Mouse (Mus musculus) myocyte (in vitro differentiated cells): ENCODE data around the gene Ctdnep1. TPM values are rescaled to one million over a fixed set of nuclear protein-coding genes. Genes with fewer than 3 reads are reported as not detected.
"Not testable (repeated sequence)": the region's sequence is repeated elsewhere in the genome, so short reads cannot be mapped to it uniquely, and the experiment has no call there.

Source experiments
- H3K27me3 ChIP-seq: one replicate; pipeline ENCODE4 v1.6.1; 2011; ENCODE audit not compliant: control insufficient read depth, insufficient read depth, insufficient read length
- H3K36me3 ChIP-seq: one replicate; pipeline ENCODE4 v1.6.1; 2011; ENCODE audit not compliant: control insufficient read depth, insufficient read depth
- H3K4me2 ChIP-seq: one replicate; pipeline ENCODE4 v1.6.1; 2011; ENCODE audit warnings: low read depth, control low read depth
- H3K4me3 ChIP-seq: one replicate; pipeline ENCODE4 v1.5.1; 2011; ENCODE audit warnings: mild to moderate bottlenecking, control low read depth, moderate library complexity
- H3K79me2 ChIP-seq: one replicate; pipeline ENCODE4 v1.6.1; 2011; ENCODE audit not compliant: control insufficient read depth, insufficient read depth
- H3ac ChIP-seq: one replicate; pipeline ENCODE4 v1.6.1; 2011; ENCODE audit not compliant: control insufficient read depth, insufficient read length
- CEBPB ChIP-seq: IDR thresholded peaks from 2 replicates; pipeline ENCODE4 v1.6.1; 2011; ENCODE audit warnings: mild to moderate bottlenecking, moderate library complexity; ENCODE audit not compliant: poor library complexity, insufficient read depth, severe bottlenecking
- E2F4 ChIP-seq: IDR thresholded peaks from one replicate; pipeline ENCODE4 v1.6.1; 2011; ENCODE audit warnings: mild to moderate bottlenecking, control low read depth, moderate library complexity; ENCODE audit not compliant: insufficient read depth
- MAX ChIP-seq: IDR thresholded peaks from one replicate; pipeline ENCODE4 v1.6.1; 2011; ENCODE audit warnings: low read depth, mild to moderate bottlenecking, control low read depth
- MYOD1 ChIP-seq, 3 experiments: IDR thresholded peaks; one replicate each; pipeline ENCODE4 v1.6.1; 2011; ENCODE audit warnings: control low read depth in 2 of 3, low read depth in 2 of 3, mild to moderate bottlenecking in 2 of 3, moderate library complexity in 1 of 3; ENCODE audit not compliant: insufficient read length in 2 of 3, control insufficient read depth in 1 of 3
- MYOG ChIP-seq, 3 experiments: IDR thresholded peaks; one replicate each; pipeline ENCODE4 v1.6.1; 2011; ENCODE audit warnings: control low read depth in 2 of 3, low read depth in 2 of 3, mild to moderate bottlenecking in 2 of 3; ENCODE audit not compliant: insufficient read length in 2 of 3, control insufficient read depth in 1 of 3, insufficient read depth in 1 of 3
- POLR2A ChIP-seq: IDR thresholded peaks from one replicate; pipeline ENCODE4 v1.6.1; 2011; ENCODE audit warnings: low read depth, mild to moderate bottlenecking, control low read depth, moderate library complexity; ENCODE audit not compliant: insufficient read length
- POLR2AphosphoS2 ChIP-seq: IDR thresholded peaks from one replicate; pipeline ENCODE4 v1.6.1; 2011; ENCODE audit warnings: low read depth, control low read depth; ENCODE audit not compliant: insufficient read length
- REST ChIP-seq: IDR thresholded peaks from one replicate; pipeline ENCODE4 v1.6.1; 2011; ENCODE audit warnings: mild to moderate bottlenecking, control low read depth, moderate library complexity; ENCODE audit not compliant: insufficient read depth, insufficient read length
- SRF ChIP-seq: IDR thresholded peaks from one replicate; pipeline ENCODE4 v1.6.1; 2011; ENCODE audit warnings: low read depth; ENCODE audit not compliant: control insufficient read depth, insufficient read length
- TCF12 ChIP-seq: IDR thresholded peaks from one replicate; pipeline ENCODE4 v1.6.1; 2011; ENCODE audit warnings: mild to moderate bottlenecking, control low read depth; ENCODE audit not compliant: poor library complexity, insufficient read depth, severe bottlenecking
- TCF3 ChIP-seq: IDR thresholded peaks from one replicate; pipeline ENCODE4 v1.6.1; 2011; ENCODE audit warnings: low read depth, control low read depth; ENCODE audit not compliant: insufficient read length
- USF1 ChIP-seq: IDR thresholded peaks from one replicate; pipeline ENCODE4 v1.6.1; 2011; ENCODE audit warnings: low read depth, mild to moderate bottlenecking, control low read depth, moderate library complexity
- polyA plus RNA-seq: library from polyadenylated mRNA; unstranded; fragments of >200 nt; fragmentation: generic; extraction: Trizol; gene quantifications from one replicate; pipeline ENCODE4 v1.2.1, GENCODE M21; 2012; ENCODE audit warnings: missing spikeins

Ctdnep1 gene
- polyA plus RNA-seq, 1 experiment = 146 TPM

DNA sequence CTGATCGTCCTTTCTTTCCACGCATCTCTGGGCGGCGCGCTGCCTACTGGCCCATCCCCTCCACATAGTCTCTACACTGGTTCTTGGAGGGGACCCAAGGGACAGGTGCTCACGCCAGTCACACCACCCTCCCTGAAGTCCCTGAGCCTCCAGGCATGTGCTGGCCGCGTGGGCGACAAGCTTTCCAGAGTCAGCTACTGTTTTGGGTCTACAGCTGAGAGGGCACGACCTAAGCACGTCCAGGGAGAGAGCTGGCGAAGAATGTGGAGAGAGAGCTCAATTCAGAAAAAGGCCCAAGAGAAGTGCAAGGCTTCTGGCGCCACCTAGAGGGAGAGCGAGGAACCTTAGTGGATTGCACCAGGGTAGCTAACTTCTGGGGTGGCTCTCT, 32.2 kb upstream of the Ctdnep1 start:
- peak; percentile 53 for TF ChIP-seq TCF3
- TF ChIP-seq POLR2AphosphoS2 = no peak
- peak; percentile 13 for TF ChIP-seq POLR2A
- TF ChIP-seq USF1 = no peak
- TF ChIP-seq MYOG (IDR thresholded peaks at IDR 0.05; ENCODE audit: control insufficient read depth in 1 of 3, insufficient read depth in 1 of 3, insufficient read length in 2 of 3, low read depth in 2 of 3) = peak; percentile 28 to 90 (median 40)
- no peak for TF ChIP-seq MAX
- TF ChIP-seq MYOD1 (IDR thresholded peaks at IDR 0.05; ENCODE audit: control insufficient read depth in 1 of 3, insufficient read length in 2 of 3, low read depth in 2 of 3) = peak; percentile 83 to 98 (median 98)
- Histone ChIP-seq H3K4me2 (peak overlapping the region; percentile 99), H3ac (no peak overlapping the region), H3K79me2 (no peaks in the 10 kb centered on the region), H3K27me3 (no peaks in the 10 kb centered on the region), H3K36me3 (no peaks in the 10 kb centered on the region), H3K4me3 (peak overlapping the region; percentile 30)

DNA sequence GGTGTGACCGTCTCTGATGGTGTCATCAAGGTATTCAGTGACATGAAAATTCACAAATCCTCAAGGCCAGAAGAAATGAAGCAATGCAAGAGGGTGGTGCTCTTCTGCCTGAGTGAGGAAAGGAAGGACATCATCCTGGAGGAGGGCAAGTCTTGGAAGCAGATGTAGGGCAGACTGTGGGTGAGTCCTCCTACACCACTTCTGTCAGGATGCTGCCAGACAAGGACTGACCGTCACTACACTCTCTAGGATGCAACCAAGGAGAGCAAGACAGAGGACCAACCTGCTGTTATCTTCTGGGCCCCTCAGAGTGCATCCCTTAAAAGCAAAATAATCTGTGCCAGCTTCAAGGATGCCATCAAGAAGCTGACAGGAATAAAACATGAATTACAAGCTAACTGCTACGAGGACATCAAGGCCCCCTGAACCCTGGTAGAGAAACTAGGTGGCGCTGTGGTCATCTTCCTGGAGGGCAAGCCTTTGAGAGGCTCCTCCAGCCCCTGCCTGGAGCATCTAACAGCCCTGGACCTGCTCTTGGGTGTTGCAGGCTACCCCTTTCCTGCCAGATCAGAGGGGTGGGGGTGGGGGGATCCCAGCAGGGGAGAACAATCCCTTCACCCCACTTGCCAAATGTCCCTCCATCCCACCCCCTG, 30.0 kb upstream of the Ctdnep1 start:
- no peak for TF ChIP-seq USF1
- TF ChIP-seq TCF12 = no peak
- no peak for TF ChIP-seq TCF3
- TF ChIP-seq REST = no peak
- no peak for TF ChIP-seq CEBPB
- no peak for TF ChIP-seq SRF
- Histone ChIP-seq H3K79me2 (no peaks in the 10 kb centered on the region), H3K4me3 (no peak overlapping the region), H3K4me2 (no peak overlapping the region), H3K36me3 (no peaks in the 10 kb centered on the region), H3K27me3 (peaks cover 9% of the 10 kb centered on the region), H3ac (no peak overlapping the region)

DNA sequence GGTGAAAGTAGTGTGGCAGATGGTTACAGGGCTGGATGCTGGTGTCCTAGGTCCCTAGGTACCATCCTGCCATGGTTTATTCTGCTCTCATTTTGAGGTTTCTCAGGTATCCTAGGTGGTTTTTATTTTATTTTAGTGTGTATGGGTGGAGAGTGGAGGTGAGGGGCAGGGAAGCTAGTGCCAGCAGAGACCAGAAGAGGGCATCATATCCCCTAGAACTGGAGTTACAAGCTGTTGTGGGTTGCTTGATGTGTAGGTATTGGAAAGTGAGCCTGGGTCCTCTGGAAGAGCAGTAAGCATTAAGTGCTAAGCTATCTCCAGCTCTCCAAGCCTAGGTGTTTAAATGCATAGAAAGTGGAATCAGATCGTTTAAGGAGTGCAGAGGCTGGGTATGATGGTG, 28.7 kb upstream of the Ctdnep1 start:
- peaks cover 11% of the 10 kb centered on the region for H3K27me3 ChIP-seq
- no peaks in the 10 kb centered on the region for H3K36me3 ChIP-seq
- no peak overlapping the region for H3ac ChIP-seq
- no peak overlapping the region for H3K4me3 ChIP-seq
- H3K79me2 ChIP-seq = no peaks in the 10 kb centered on the region
- no peak overlapping the region for H3K4me2 ChIP-seq
- no peak for TF ChIP-seq SRF
- no peak for TF ChIP-seq USF1
- no peak for TF ChIP-seq TCF12
- TF ChIP-seq MYOD1 (IDR thresholded peaks at IDR 0.05; ENCODE audit: control insufficient read depth in 1 of 3, insufficient read length in 2 of 3, low read depth in 2 of 3) = no peak
- TF ChIP-seq POLR2A = no peak
- no peak for TF ChIP-seq CEBPB
- TF ChIP-seq TCF3 = no peak
- TF ChIP-seq MAX = no peak
- TF ChIP-seq E2F4 = no peak
- TF ChIP-seq REST = no peak
- no peak for TF ChIP-seq MYOG (IDR thresholded peaks at IDR 0.05; ENCODE audit: control insufficient read depth in 1 of 3, insufficient read depth in 1 of 3, insufficient read length in 2 of 3, low read depth in 2 of 3)
- TF ChIP-seq POLR2AphosphoS2 = no peak

DNA sequence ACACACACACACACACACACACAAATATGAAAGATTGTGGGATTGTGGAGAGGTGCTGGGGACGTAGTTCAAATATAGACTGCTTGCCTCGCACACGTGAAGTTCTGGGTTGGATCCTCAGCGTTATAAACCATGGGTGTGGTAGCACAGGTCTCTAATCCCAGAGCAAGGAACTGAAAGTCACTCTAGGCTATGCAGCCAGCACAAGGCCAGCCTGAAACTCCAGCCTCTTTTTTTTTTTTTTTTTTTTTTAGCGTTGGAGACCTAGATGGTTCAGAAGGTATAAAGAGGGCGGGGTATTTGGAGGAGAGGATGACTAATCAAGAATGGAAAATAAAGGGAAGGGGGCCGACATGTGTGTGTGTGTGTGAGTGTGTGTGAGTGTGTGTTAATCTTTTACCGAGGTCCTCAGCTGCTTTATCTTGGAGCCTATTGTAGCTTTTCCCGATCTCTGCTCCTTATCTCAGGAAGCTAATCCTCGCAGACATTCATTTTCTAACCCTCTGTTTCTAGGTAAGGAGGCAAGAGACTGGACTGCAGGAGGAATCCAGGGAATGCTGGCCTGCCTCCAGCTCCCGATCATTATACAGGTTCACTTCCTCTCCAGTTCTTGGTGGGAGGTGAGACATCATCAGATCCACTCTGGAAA, 27.6 kb upstream of the Ctdnep1 start:
- no peaks in the 10 kb centered on the region for H3K36me3 ChIP-seq
- no peak overlapping the region for H3K4me3 ChIP-seq
- H3K79me2 ChIP-seq = no peaks in the 10 kb centered on the region
- H3K27me3 ChIP-seq = peaks cover 11% of the 10 kb centered on the region
- no peak overlapping the region for H3ac ChIP-seq
- no peak for TF ChIP-seq POLR2AphosphoS2
- no peak for TF ChIP-seq MYOG (IDR thresholded peaks at IDR 0.05; ENCODE audit: control insufficient read depth in 1 of 3, insufficient read depth in 1 of 3, insufficient read length in 2 of 3, low read depth in 2 of 3)
- no peak for TF ChIP-seq SRF
- no peak for TF ChIP-seq E2F4
- H3K4me2 ChIP-seq = no peak overlapping the region

DNA sequence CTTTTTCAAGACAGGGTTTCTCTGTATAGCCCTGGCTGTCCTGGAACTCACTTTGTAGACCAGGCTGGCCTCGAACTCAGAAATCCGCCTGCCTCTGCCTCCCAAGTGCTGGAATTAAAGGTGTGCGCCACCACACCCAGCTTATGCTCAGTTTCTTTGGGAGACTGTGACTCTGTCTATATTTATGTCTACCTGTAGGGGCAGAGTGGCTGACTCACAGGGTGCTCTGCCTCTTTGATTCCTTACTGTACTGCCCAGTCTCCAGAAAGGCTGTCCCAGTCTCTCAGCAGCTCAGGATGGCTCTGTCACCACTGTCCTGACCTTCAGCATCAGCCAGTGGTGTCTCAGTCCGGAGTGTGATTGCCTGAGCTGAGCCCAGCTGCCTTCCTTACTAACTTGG, 25.3 kb upstream of the Ctdnep1 start:
- H3K79me2 ChIP-seq, H3K4me3 ChIP-seq, H3K36me3 ChIP-seq, H3K4me2 ChIP-seq, H3ac ChIP-seq: not testable (repeated sequence)
- peaks cover 11% of the 10 kb centered on the region for H3K27me3 ChIP-seq
